Mouse (Mus musculus): ENCODE data around the gene Gimap9.

- TF ChIP-seq CTCF (IDR thresholded peaks at IDR 0.05; ENCODE audit: low read depth) (no peak), EP300 (optimal IDR thresholded peaks at IDR 0.05) (no peak)
Observed at GRCm38 (mm10) chr6:48682271-48682670, 6.3 kb downstream of the Gimap9 start.

Measured in stomach, postnatal 0 days (tissue).